Mouse (Mus musculus): ENCODE measurements around the gene Itga9.

GRCm38 (mm10) chr9:118935098-118935497 is 328.6 kb downstream of the Itga9 start:
- TF ChIP-seq CTCF (IDR thresholded peaks at IDR 0.05; ENCODE audit: borderline replicate concordance, insufficient read depth, low read depth, low read length) (no peak), POLR2A (IDR thresholded peaks at IDR 0.05; ENCODE audit: borderline replicate concordance, insufficient read depth, low read length) (no peak)
